Mouse (Mus musculus) layer of hippocampus, adult 9-10 months (tissue): ENCODE data around the gene Agbl4.

ENCODE experiments used
- DNase-seq: peaks from one replicate; pipeline ENCODE4 v3.0.0; 2022; ENCODE audit warnings: low spot score

Agbl4 gene

DNA sequence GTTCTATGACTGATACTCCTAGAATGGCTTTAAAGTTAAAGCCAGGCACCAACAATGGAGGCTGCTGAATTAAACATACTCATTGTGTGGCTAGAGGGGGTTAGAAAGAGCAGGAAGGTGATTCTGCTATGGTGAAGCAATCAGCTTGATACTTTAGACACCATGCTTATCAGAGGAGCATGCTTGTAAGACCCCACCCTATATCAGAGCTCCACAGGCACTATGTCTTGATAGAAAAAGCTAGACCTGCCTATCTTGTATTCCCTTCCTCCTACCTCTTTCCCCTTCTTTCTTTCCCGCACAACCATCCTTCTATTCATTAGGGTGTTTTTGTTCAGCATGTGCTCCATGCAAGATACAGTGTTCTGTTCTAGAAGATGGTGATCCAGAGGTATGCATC is 1104.0 kb downstream of the Agbl4 start:
- DNase-seq, result no peak

DNA sequence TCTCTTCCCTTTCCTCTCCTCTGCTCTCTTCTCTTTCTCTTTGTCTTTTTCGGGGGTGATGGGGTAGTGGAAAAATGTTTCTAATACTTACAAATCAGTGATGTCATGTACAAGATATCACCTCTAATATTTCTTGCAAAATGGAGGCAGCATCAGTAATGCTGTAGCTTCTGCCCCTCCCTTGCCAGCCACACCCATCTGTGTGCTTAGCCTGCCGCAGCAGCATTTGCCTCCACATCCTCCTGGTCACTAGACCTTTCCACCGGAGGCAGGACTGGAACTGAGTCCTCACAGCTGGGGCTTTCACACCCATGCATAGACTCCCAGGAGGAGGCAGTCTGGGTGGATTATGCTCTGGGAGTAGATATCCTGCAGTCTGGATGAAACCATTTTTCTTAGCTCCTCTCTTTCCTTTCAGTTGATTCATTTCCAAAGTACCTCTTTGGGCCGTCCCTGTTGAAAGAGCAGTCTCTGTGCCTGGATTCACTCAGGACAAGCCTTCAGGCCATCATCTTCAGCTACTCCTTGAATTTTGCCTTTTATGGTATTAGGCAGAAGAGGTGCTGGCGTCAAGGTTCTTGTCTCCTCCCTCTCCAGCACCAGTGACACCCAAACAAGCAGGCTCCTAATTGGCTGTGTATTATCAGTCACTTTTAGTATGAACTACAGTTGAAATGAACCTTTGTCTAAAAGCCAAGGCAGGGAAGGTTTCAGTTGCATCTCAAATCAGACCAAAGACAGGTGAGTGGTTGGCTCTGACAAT is 1105.7 kb downstream of the Agbl4 start:
- no peak for DNase-seq

GRCm38 (mm10) chr4:111504952-111505351 is 1107.5 kb downstream of the Agbl4 start:
- DNase-seq, result no peak

DNA sequence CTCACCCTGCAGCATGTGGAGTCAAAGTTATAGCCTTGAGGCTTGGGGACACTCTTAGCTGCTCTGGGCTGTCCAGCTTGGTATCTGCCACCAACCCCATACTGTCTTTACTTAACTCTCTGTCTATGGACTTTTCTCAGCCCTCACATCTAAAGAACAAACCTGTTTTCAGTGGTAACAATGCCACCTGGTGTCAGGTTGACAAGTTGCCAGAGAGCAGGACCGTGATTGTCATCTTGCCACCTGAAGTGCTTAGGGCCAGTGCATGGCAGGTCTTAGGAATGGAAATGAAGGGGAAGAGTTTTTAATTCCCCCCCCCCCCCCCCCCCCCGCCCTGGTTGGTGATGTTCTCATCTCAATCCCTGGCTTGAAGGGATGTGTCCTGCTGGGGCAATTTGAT is 1112.7 kb downstream of the Agbl4 start:
- no peak for DNase-seq

DNA sequence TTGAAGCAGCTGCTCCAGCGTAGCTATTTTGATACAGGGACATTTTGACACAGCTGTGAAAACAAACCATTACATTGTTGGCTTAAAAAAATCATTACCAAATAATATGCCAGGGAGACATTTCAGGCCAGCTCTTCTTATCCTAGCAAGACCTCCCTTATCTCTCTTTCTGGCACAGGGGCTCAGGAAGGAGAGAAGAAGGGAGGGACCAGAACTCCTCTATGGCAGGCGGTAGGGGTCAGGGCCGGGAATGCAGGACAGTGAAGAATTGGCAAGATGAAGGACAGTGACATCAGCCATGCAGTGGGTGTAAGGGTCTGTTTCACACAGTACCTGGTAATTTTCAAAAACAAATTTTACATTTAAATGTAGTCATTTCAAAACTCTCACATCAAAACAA is 1116.5 kb downstream of the Agbl4 start:
- no peak for DNase-seq

DNA sequence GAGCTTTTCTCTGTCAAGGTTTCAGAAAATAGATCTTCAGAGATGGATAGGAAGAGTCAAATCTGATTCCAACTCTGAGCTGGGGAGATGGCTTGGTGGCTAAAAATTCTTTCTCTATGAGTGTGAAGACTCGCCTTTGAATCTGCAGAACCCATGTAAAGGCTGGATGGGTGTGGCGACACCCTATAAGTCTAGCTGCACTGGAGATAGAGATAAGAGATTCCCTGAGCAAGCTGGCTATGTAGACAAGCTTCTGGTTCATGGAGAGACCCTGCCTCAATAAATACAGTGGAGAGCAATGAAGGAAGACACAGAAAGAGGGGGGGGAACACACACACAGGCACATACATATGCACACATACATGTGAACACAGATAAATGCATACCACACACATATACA is 1118.7 kb downstream of the Agbl4 start:
- DNase-seq, result no peak

DNA sequence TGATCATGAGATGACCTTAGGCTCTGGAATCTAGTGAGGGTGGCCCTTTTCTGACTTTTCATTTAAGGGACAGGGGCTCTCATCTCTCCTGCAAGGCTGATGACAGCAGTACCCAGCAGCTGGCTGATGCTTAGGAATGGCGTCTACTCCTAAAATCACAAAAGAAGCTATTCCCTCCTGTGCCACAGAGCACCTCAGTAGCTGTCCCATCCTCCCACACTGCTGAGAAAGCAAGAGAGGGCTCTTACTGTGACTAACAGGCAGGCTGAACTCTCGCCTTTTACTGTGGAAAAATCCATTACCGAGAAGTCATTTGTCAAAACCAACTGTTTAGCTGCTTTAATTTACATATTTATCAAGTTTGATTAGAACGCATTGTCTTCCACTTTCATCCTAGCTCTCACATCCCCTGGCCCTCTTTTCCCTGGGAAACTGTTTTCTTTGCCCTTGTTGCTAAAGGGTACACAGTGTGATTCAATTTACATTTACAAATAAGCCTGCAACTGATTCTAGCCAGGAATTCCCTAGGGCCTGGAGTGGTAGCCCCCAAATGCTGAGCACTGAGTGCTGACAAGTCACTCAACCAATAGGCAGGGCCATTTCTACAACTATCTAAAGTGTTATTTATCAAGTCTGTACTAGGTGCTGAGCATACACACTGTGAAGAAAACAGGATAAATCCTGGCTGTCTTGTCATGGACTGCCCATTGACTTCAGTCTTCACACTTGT is 1119.8 kb downstream of the Agbl4 start:
- no peak for DNase-seq

- DNase-seq, result no peak
Measured at GRCm38 (mm10) chr4:111518191-111518590, 1120.7 kb downstream of the Agbl4 start.

GRCm38 (mm10) chr4:111519267-111519666 is 1121.8 kb downstream of the Agbl4 start:
- no peak for DNase-seq

DNA sequence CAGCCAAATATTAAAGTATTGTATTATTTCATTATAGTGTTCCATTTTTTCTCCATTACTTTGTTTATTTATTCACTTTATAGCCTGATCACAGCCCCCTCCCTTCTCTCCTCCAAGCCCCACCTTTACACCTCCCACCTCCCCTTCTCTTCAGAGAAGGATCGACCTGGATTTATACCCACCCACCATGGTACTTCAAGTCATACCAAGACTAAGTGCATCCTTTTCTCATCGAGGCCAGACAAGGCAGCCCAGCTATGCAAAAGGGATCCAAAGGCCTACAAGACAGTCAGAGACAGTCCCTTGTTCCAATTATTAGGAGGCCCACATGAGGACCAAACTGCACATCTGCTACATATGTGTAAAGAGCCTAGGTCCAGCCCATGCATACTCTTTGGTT is 1122.5 kb downstream of the Agbl4 start:
- no peak for DNase-seq

GRCm38 (mm10) chr4:111522974-111523373 is 1125.5 kb downstream of the Agbl4 start:
- no peak for DNase-seq

GRCm38 (mm10) chr4:111528961-111529360 is 1131.5 kb downstream of the Agbl4 start:
- DNase-seq, result no peak

DNA sequence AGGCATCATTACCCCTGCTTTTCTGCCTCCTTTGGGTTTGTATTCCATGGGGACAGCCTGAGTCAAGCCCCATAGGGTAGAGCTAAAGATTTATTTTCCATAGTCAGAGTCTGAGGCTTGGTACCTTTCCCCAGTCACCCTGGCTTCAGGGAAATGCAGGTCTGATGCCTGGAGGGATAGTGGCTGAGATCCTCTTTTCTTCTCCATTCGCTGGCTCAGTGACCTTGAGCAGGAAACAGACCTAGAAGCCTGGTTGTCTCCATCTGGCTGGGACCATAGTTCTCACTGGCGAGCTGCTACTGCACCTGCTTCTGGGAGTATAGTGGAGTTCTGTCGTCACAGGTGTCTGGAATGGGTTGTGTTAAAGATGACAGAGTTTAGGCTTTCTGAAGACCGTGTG is 1132.5 kb downstream of the Agbl4 start:
- no peak for DNase-seq

DNA sequence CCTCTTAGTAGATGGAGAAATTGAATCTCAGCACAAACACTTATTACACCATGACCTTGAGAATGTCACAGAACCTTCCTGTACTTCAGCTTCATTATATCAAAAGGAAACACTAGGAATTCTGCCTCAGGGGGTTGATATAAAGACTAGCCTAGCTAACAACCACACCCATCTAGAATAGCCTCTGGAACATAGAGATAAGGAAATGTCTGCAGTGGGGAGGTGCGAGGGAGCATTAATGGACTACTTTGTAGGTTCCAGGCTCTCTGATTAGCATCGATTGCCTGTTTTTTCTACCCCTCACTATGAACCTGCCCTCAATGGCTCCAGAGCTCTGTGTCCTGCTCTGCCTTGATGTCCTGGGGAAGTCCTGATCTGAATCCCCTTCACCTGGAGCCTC is 1133.1 kb downstream of the Agbl4 start:
- no peak for DNase-seq

DNA sequence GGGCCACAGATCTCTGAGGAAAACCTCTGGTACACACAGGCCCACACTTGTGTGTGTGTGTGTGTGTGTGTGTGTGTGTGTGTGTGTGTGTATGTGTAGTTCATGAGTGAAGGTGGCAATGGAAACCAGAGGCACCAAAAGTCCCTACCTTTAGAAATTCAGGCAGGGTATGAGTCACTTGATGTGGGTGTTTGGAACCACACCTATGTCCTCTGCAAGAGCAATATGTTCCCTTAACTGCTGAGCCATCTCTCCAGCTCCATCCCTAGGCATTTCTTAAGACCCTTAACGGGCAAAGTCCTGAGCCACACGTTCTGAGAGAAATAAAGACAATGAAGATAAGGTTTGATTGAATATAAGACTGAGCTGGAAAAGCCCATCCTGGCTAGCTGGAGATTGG is 1147.2 kb downstream of the Agbl4 start:
- DNase-seq, result no peak

DNA sequence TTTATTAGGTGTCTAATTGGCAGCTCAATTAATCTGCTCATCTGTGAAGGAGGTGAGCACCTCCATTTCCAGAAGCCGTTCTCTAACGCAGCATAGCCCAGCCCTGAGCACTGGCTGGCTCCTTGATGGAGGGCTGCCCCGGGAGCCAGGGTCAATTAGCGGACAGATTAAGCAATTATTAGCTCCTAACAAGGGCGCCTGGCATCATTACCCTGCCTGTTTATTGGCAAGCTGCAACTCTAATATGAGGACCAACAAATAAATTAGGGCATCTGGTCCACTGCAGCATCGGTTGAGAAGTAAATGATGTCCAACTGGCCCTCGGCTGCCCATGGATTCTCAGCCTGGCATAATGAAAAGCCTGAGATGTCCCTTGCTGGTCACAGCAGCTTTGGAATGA is 1148.5 kb downstream of the Agbl4 start:
- no peak for DNase-seq

DNA sequence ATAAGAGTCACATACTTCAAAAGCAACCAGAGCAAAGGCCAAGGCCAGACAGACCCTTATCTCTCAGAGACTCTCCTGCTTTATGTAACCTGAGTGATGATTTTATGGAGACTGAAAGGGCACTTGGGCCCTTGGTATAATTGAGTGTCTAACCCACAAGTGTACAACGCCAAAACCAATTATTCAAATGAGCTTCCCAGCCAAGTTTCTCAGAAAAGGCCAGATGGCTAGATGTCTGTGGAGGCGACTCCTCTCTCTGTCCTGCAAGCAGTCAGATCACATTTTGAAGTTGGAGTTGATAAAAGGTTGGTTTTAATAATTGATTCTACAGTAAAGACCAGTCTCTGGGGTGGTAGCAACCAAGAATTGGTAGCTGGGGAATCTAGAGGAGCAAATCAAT is 1158.0 kb downstream of the Agbl4 start:
- no peak for DNase-seq

GRCm38 (mm10) chr4:111577087-111577773 is 1179.8 kb downstream of the Agbl4 start:
- DNase-seq, result no peak

- DNase-seq, result no peak
Measured at GRCm38 (mm10) chr4:111579115-111579862, 1181.8 kb downstream of the Agbl4 start.

GRCm38 (mm10) chr4:111579863-111580224 is 1182.4 kb downstream of the Agbl4 start:
- no peak for DNase-seq

GRCm38 (mm10) chr4:111580239-111580638 is 1182.8 kb downstream of the Agbl4 start:
- no peak for DNase-seq

- DNase-seq, result no peak
Measured at GRCm38 (mm10) chr4:111583562-111584237, 1186.2 kb downstream of the Agbl4 start.
